Mouse (Mus musculus) ovary, adult 2 months (tissue): Measurements from ENCODE around the gene Zfp956. TPM values are rescaled to one million over a fixed set of nuclear protein-coding genes. Genes with fewer than 3 reads are reported as not detected.

Experiments used
- polyA plus RNA-seq: library from polyadenylated mRNA; depleted of rRNA; stranded (reverse); fragments of >200 nt; gene quantifications from 2 replicates; pipeline ENCODE4 v1.2.3, GENCODE M21; 2012; rRNA removed

The Zfp956 gene
- polyA plus RNA-seq, result 24.2 and 26.4 TPM in 2 replicates

DNA sequence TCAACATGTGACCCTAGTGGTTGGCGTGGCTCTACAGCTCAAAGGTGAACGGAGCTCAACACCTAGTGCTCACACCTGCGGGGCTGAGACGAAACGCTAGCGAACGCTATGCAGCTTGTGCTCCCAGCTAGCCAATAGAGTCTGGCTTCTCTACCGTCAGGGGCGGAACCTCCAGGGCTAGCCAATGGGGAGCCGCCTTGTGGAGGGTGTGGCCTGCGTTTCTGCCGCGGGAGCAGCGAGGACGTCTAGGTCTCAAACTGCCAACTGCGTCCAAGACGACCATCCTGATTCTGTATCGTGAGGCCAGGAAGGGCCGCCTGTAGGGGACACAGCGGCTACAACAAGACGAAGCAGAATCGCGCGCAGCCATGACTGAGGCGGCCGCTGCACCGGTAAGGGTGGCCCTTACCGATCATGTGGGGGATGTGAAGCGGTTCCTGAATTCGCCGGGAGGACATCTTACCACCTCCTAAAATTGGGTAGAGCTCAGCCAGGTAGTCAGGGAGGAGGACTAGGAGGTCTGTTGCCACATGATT, at the start of gene Zfp956:
TSS of gene Zfp956 (plus strand) at position 200 of the 536 bp plus-strand sequence.

DNA sequence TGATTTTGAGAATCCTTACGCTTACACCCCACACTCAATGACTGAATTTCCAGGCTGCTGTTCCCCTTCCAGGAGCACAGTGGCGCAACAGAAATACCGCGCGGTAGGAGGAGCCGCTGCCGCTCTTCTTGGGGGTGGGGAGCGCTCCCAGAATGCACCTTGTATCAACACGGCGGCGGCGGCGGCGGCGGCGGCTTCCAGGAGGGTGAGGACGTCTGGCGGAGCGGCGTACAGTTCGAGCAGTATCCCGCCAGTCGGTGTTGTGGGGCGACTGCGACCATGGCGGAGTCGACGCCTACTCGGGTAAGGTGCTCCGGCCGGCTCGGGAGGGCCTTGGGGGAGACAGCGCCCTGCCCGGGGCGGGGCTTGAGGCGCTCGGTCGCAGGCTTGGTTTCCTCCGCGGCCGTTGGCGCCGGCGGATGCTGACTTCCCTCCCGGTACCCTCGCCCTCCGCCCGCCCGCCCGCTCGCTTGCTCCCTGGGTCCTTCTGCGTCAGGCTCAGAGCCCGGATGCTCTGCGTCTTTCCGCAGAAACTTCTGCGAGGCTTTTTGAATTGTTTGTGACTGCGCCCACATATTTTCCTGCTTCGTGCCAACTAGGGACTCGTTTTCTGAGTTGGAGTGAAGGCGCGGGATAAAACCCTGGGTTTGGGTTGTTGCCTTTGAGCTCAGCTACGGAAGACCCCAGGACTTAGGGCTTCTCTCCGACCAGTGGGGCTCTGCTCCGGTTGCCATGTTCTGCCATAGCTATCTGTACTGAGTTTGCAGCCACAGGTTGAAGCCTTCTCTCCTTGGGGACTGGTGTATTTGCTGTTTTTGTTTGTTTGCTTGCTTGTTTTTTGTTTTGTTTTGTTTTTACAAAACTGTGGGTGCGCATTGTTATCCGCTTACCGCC, 32.5 kb upstream of the Zfp956 start, which contains the start of gene Zfp212:
TSS of gene Zfp212 (plus strand) at position 30 of the 894 bp plus-strand sequence.

Other genes with a start within 250 kb of the Zfp956 start
- gene Pdia4, start 140.0 kb upstream of the Zfp956 start, polyA plus RNA-seq, result 93.9 and 99.0 TPM in 2 replicates
- 1.9 and 2.0 TPM in 2 replicates for gene Zfp786, start 122.5 kb upstream of the Zfp956 start, polyA plus RNA-seq
- 24.3 and 28.0 TPM in 2 replicates for gene Zfp398, start 117.7 kb upstream of the Zfp956 start, polyA plus RNA-seq
- 16.2 and 17.0 TPM in 2 replicates for gene Zfp282, start 76.2 kb upstream of the Zfp956 start, polyA plus RNA-seq
- gene Zfp212, start 32.9 kb upstream of the Zfp956 start, polyA plus RNA-seq, result 16.9 TPM in 2 replicates
- gene Zfp777, start 95.5 kb downstream of the Zfp956 start, polyA plus RNA-seq, result 29.9 and 30.6 TPM in 2 replicates
- gene Zfp746, start 133.2 kb downstream of the Zfp956 start, polyA plus RNA-seq, result 36.0 and 37.1 TPM in 2 replicates